Mouse (Mus musculus) limb, embryonic 11.5 days (tissue): ENCODE data around the gene Rims3. TPM values are rescaled to one million over a fixed set of nuclear protein-coding genes. Genes with fewer than 3 reads are reported as not detected.

Experiments
- ATAC-seq: fragments of 200-750 bp; cut with Nextera tagmentation; 2 replicates; pipeline ENCODE4 v1.8.0; 2017; ENCODE audit warnings: low read depth; ENCODE audit not compliant: insufficient number of reproducible peaks, low FRiP score, low TSS enrichment
- DNase-seq: peaks from one replicate; pipeline ENCODE4 v3.0.0-alpha.2; 2015; ENCODE audit warnings: low spot score
- H3K27ac ChIP-seq: fragments of 300-500 bp; sonication (generic); replicated peaks from 2 replicates; pipeline ENCODE4 v1.5.1; 2014; ENCODE audit warnings: low read depth, mild to moderate bottlenecking, low read length
- H3K27me3 ChIP-seq: fragments of 300-500 bp; sonication (generic); 2 replicates; pipeline ENCODE4 v1.6.1; 2014; ENCODE audit warnings: mild to moderate bottlenecking, low read length, mixed read lengths; ENCODE audit not compliant: control insufficient read depth, insufficient read depth
- H3K36me3 ChIP-seq: fragments of 300-500 bp; sonication (generic); 2 replicates; pipeline ENCODE4 v1.6.1; 2014; ENCODE audit warnings: mild to moderate bottlenecking, low read length, moderate library complexity, mixed read lengths; ENCODE audit not compliant: control insufficient read depth, insufficient read depth
- H3K4me1 ChIP-seq: fragments of 300-500 bp; sonication (generic); 2 replicates; pipeline ENCODE4 v1.6.1; 2014; ENCODE audit warnings: low read length, mixed read lengths; ENCODE audit not compliant: control insufficient read depth, insufficient read depth
- H3K4me2 ChIP-seq: fragments of 300-500 bp; sonication (generic); 2 replicates; pipeline ENCODE4 v1.6.1; 2014; ENCODE audit warnings: low read depth, mild to moderate bottlenecking, moderate library complexity; ENCODE audit not compliant: severe bottlenecking
- H3K4me3 ChIP-seq: fragments of 300-500 bp; sonication (generic); 2 replicates; pipeline ENCODE4 v1.5.1; 2014; ENCODE audit warnings: low read depth, low read length
- H3K9ac ChIP-seq: fragments of 300-500 bp; sonication (generic); 2 replicates; pipeline ENCODE4 v1.6.1; 2014; ENCODE audit warnings: mild to moderate bottlenecking, low read length
- H3K9me3 ChIP-seq: fragments of 300-500 bp; sonication (generic); 2 replicates; pipeline ENCODE4 v1.6.1; 2016; ENCODE audit warnings: low read length; ENCODE audit not compliant: control insufficient read depth
- WGBS: fragments of 180-500 bp; shearing (Covaris S2); extraction: QIAGEN DNeasy Blood & Tissue Kit; methylation state at CpG from one replicate; pipeline ENCODE4 v1.1.7; 2014; 5-methylcytosine and 5-hydroxymethylcytosine counted together
- polyA plus RNA-seq: library from polyadenylated mRNA; unstranded; fragments of >200 nt; fragmentation: Nextera tagmentation; extraction: Ambion mirVana; gene quantifications from 2 replicates; pipeline ENCODE4 v1.2.1, GENCODE M21; 2014

Gene Rims3
- 0.34 and 0.51 TPM in 2 replicates for polyA plus RNA-seq

DNA sequence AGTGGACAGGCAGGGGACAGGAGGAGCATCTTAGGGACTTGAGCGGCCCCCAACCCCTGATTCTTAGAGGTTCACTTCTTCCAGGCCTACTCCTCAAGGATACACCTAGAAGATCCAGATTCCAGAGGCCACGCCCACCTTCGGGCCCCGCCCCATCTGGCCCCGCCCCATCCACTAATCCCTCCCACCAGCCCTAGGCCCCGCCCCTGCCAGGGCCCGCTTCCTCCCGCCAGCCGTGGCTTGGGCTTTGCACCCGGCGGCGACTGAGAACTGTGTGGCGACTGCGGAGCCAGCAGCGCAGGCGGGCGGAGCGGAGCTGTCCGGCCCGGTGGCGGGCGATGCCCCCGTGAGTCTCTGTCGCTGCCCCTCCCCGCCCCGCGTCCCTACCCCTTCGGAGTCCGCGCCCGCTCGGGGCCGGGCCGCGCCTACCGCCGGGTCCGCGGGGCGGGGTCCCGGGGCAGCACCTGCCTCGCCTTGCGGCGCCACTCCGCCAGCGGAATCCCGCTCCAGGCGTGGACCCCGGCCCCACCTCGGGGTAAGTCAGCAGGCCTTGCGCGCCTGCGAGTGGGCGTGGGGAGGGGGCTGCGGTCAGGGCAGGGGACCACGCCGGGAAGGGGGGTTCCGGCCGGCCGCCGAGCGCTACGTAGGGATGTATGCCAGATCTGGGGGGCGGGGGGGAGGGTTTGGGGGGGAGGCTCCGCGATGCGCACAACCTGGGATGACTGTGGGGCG lies at the start of gene Rims3:
Gene Rims3, plus strand, starts transcription at position 229 of the 732 bp plus-strand sequence.
- peaks cover 13% of the 10 kb centered on the region for H3K27me3 ChIP-seq
- no peaks in the 10 kb centered on the region for H3K36me3 ChIP-seq

DNA sequence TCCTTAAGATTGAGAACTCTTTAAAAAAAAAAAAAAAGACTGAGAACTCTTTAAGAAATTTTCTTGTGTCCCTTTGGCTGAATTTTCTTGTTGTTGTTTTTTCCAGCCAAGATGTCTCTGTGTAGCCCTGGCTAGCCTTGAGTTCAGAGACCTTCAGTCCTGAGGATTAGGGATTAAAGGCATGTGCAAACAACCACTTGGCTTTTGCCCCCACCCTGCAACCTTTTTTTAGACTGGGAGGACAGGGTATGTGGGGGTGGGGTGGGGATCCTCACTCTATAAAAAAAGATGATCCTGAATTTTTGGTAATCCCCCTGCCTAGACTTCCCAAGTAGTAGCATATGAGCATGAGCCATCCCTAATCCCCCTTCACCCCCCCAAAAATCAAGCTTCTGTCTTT lies 48.8 kb upstream of the Rims3 start:
- Histone ChIP-seq H3K27ac (no peak overlapping the region), H3K4me3 (no peak overlapping the region), H3K9ac (no peak overlapping the region), H3K9me3 (no peaks in the 10 kb centered on the region), H3K4me2 (no peak overlapping the region), H3K4me1 (no peaks in the 10 kb centered on the region), H3K36me3 (no peaks in the 10 kb centered on the region), H3K27me3 (no peaks in the 10 kb centered on the region)
- DNase-seq (no peak), ATAC-seq (no peak)

More for the DNA sequence above, at the start of gene Rims3:
- Histone ChIP-seq H3K27ac (no peak within 1 kb of the TSS), H3K4me3 (peak within 1 kb of the TSS; percentile 52), H3K9ac (peak within 1 kb of the TSS; percentile 48; the same call in 1 of the 2 replicates), H3K9me3 (no peaks in the 10 kb centered on the region), H3K4me1 (no peaks in the 10 kb centered on the region), H3K4me2 (peak within 1 kb of the TSS; percentile 89)
- WGBS, result 1% methylated on average over 56 of the region's 68 CpGs
- DNase-seq (peak; percentile 71), ATAC-seq (peak; percentile 46; the same call in 1 of the 2 replicates)

GRCm38 (mm10) chr4:120813762-120814161 lies 40.9 kb upstream of the Rims3 start:
- no peak for ATAC-seq
- Histone ChIP-seq H3K4me2 (peak overlapping the region; percentile 63), H3K27ac (no peak overlapping the region), H3K9ac (peak overlapping the region; percentile 54), H3K9me3 (no peaks in the 10 kb centered on the region), H3K4me3 (peak overlapping the region; percentile 42), H3K27me3 (no peaks in the 10 kb centered on the region), H3K36me3 (no peaks in the 10 kb centered on the region), H3K4me1 (peaks cover 20% of the 10 kb centered on the region; the same call in 1 of the 2 replicates)
- no peak for DNase-seq
- WGBS, result 57% methylated on average over 1 of the region's 1 CpGs

DNA sequence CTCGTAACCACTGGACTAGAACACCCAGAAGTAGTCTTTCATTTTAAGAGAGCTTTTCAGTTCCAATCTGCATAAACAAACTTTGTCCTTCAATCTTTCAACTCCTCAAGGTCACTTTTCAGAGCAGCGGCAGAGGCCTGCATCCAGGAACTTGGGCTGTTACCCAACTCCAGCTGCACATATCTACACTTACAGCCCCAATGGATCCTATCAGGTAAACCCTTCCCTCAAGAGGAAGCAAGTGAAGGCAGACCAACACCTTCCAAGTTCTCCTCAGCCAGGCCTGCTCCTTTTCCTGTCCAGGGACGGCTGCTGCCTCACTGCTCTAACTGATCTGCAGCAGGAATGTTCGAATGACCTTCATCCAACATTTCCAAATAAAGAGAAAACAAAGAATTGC lies 40.4 kb upstream of the Rims3 start:
- peak; percentile 32 for DNase-seq
- Histone ChIP-seq H3K4me2 (peak overlapping the region; percentile 63), H3K36me3 (no peaks in the 10 kb centered on the region), H3K9me3 (no peaks in the 10 kb centered on the region), H3K27me3 (no peaks in the 10 kb centered on the region), H3K27ac (no peak overlapping the region), H3K9ac (peak overlapping the region; percentile 54), H3K4me3 (peak overlapping the region; percentile 42), H3K4me1 (peaks cover 20% of the 10 kb centered on the region; the same call in 1 of the 2 replicates)
- 50% methylated on average over 4 of the region's 4 CpGs for WGBS
- ATAC-seq, result no peak

- peak overlapping the region; percentile 68 for H3K9ac ChIP-seq
- no peaks in the 10 kb centered on the region for H3K36me3 ChIP-seq
- peak overlapping the region; percentile 63 for H3K4me2 ChIP-seq
- ATAC-seq (peak; percentile 26; the same call in 1 of the 2 replicates), DNase-seq (no peak)
- peak overlapping the region; percentile 42 for H3K4me3 ChIP-seq
- no peaks in the 10 kb centered on the region for H3K9me3 ChIP-seq
- WGBS, result 18% methylated on average over 4 of the region's 4 CpGs
- H3K27ac ChIP-seq, result no peak overlapping the region
- peaks cover 20% of the 10 kb centered on the region; the same call in 1 of the 2 replicates for H3K4me1 ChIP-seq
- no peaks in the 10 kb centered on the region for H3K27me3 ChIP-seq
These were observed 39.5 kb upstream of the Rims3 start for GRCm38 (mm10) chr4:120815163-120815562.

DNA sequence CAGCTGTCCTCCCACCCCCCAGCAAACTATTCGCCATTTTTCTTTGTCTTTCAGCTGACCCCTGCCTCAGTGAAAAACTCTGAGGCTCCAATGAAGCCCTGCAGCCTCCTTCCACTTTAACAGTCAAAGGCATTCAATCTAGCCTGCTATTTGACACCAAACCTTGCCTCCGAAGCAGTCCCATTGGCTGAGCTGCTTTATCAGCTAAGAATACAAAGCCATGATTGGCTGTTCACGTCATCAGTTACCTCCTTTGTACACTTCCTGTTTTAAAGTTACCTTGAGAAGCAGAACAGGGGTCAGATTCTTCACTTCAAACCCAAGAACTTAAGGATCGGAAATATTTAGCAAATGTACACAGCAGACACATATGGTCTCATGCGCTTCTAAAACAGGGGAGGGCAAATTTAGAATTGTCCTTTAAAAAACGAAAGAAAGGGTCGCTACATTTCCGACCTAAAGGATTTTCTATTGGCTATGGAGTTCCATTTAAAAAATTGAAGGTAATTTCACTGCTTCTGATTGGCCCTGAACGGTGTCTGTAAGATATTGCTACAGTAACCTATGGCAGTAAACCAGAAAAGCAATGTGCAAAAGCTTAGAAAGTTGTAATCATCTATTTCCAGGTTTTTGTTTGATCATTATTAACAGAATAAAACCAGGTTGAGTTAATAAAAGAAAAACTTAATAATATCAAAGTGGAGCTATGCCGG lies 38.8 kb upstream of the Rims3 start:
- peak overlapping the region; percentile 68 for H3K9ac ChIP-seq
- WGBS, result 9% methylated on average over 10 of the region's 10 CpGs
- peak; percentile 93 for ATAC-seq

DNA sequence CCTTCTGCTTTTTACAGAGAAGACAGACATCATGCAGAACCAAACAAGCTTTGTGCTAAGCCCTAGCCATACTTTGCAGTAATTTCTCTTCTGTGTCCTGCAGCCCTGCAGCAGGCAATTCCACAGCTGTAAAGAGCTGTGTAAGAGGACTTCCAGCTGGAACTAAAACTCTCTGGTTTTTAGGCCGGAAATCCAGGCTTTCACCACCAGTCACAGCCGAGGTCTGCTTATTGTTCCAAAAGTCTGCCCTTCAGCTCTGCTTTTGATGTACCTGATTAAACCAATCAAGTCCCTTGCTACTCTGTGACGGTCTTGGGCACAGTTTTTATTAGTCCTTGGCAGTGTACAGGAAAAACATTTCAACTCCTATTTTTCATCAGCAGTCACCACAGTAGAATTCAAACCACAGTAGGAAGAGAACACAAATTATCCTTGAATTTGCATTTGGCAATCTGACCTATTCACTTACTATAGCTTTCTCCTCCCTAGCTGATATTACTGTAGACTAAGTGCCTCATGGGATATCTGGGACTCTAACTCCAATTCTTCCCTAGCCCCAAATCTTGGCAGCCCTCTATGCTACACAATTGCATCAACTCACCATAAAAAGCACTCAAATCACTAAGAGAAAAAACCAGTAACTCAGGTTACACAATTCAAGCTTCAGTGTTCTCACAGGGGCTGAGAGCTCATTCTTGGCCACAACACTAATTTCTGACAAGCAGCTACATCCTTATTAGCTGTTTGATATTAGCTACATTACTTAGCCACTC lies 37.4 kb upstream of the Rims3 start:
- DNase-seq (peak; percentile 80), ATAC-seq (peak; percentile 71)
- no peak overlapping the region for H3K9ac ChIP-seq
- H3K27ac ChIP-seq, result peak overlapping the region; percentile 68; the same call in 1 of the 2 replicates
- no peaks in the 10 kb centered on the region for H3K27me3 ChIP-seq
- no peaks in the 10 kb centered on the region for H3K36me3 ChIP-seq
- H3K4me2 ChIP-seq, result peak overlapping the region; percentile 3; the same call in 1 of the 2 replicates
- H3K4me1 ChIP-seq, result peaks cover 20% of the 10 kb centered on the region; the same call in 1 of the 2 replicates
- H3K9me3 ChIP-seq, result no peaks in the 10 kb centered on the region
- WGBS, result 8% methylated on average over 3 of the region's 3 CpGs
- no peak overlapping the region for H3K4me3 ChIP-seq

More for the DNA sequence above, 38.8 kb upstream of the Rims3 start:
- Histone ChIP-seq H3K9me3 (no peaks in the 10 kb centered on the region), H3K36me3 (no peaks in the 10 kb centered on the region), H3K4me3 (peak overlapping the region; percentile 42), H3K27me3 (no peaks in the 10 kb centered on the region), H3K27ac (0 out of 2 replicates have a peak overlapping the region, but pooled peaks have one; percentile 21), H3K4me1 (peaks cover 20% of the 10 kb centered on the region; the same call in 1 of the 2 replicates), H3K4me2 (peak overlapping the region; percentile 63)
- DNase-seq, result peak; percentile 78

DNA sequence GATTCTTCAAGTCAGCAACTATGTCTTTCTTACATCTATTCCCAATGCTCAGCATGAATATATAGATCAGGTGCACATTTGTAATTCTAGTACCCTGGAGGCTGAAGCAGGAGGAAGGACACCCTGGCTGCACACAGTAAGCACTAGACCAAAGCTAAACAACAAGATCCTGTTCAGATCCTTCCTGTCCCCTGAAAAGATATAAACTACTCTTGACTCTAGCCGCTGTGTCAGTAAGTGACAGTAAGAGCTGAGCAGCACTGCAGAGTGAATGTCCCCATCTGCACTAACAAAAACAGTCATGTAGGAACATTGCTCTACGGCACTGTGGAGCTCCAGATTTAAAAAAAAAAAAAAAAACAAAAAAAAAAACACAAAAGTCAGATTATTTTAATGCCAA lies 36.7 kb upstream of the Rims3 start:
- Histone ChIP-seq H3K9me3 (no peaks in the 10 kb centered on the region), H3K4me3 (no peak overlapping the region), H3K27ac (no peak overlapping the region), H3K9ac (no peak overlapping the region), H3K27me3 (no peaks in the 10 kb centered on the region), H3K36me3 (no peaks in the 10 kb centered on the region), H3K4me2 (no peak overlapping the region), H3K4me1 (peaks cover 20% of the 10 kb centered on the region; the same call in 1 of the 2 replicates)
- DNase-seq (no peak), ATAC-seq (no peak)
- WGBS, result 62% methylated on average over 2 of the region's 2 CpGs
